Mouse (Mus musculus): ENCODE measurements at regions not wholly inside any gene's neighbourhood (a gene's known extent, or its start where the extent isn't known, plus 50 kb on each side); places are given as distances from the start of the nearest gene placed in this dataset.
A peak's percentile ranks its signal among the peaks of the same experiment; 100 is the strongest.

DNA sequence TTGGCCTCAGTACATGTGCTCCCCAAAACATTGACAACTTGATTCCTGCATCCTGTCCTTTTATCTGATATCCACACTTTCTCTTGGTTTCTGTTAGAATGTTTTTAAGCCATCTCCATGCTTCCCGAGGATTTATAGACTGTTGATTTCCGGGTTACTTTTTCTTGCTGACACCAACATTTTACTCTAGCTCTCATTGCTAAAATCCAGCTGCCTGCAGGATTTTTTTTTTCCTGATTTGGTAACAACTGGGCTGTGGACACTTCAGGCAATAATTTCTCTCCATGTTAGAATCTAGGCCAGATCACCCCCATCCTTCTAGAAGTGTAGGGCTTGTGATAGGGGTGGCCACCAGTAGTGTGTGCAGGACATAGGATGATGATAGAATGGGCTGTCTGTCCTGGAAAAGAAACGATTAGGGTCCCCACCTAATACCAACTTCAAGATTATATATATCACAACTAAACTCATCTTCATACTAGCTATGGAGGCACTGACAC is 182.6 kb downstream of the Clic5 start:
- 91% methylated on average over 3 of the region's 3 CpGs for WGBS
- H3K27ac ChIP-seq = no peak overlapping the region
- no peak overlapping the region for H3K9ac ChIP-seq
- no peaks in the 10 kb centered on the region for H3K27me3 ChIP-seq
- H3K4me3 ChIP-seq = no peak overlapping the region
- ATAC-seq = no peak
- no peaks in the 10 kb centered on the region for H3K4me1 ChIP-seq
- no peaks in the 10 kb centered on the region for H3K9me3 ChIP-seq (replicated peaks)
- no peaks in the 10 kb centered on the region for H3K36me3 ChIP-seq (ENCODE audit: poor library complexity, severe bottlenecking)
- H3K4me2 ChIP-seq = no peak overlapping the region

- H3K27ac ChIP-seq = no peak overlapping the region
- no peak for ATAC-seq
- H3K36me3 ChIP-seq (ENCODE audit: poor library complexity, severe bottlenecking) = no peaks in the 10 kb centered on the region
- no peaks in the 10 kb centered on the region for H3K9me3 ChIP-seq (replicated peaks)
- no peaks in the 10 kb centered on the region for H3K4me1 ChIP-seq
- 69% methylated on average over 3 of the region's 3 CpGs for WGBS
- H3K9ac ChIP-seq = no peak overlapping the region
- no peaks in the 10 kb centered on the region for H3K27me3 ChIP-seq
- H3K4me2 ChIP-seq = no peak overlapping the region
- H3K4me3 ChIP-seq = no peak overlapping the region
These were observed 183.2 kb downstream of the Clic5 start for GRCm38 (mm10) chr17:44371620-44372019.

DNA sequence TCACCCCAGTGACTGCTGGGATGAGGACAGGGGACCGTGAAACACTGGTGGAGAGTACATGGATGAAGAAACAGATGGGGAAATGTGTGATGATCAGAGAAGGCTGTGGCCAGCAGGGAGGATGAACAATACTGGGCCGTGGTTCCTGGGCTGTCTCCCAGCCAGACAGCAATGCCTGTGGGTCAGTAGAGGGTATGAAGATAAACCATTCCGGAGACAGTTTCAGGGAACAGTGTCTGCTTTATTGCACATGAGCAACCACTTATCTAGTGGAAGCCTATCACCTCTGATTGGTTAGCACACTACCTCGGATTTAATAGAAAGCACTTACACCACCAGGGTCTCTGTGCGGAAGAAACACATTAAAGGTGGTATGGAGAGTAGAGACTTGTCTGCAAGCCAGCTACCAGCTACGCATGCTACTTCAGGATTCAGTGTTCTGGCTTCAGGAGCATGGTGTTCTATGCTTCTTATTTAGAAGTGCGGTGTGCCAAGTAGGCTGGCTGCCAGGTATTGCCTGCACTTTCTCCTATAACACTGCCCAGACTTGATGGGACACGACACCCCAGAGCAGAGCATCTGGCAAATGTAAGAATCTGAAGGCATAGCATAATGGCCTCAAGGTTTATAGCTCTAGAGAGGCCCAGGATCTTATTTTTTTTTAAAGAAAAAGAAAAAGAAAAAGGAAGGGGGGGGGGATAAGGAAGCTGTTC is 185.5 kb downstream of the Clic5 start:
- WGBS = 84% methylated on average over 8 of the region's 8 CpGs
- Histone ChIP-seq H3K27ac (no peak overlapping the region), H3K9ac (no peak overlapping the region), H3K4me1 (no peaks in the 10 kb centered on the region), H3K36me3 (ENCODE audit: poor library complexity, severe bottlenecking) (no peaks in the 10 kb centered on the region), H3K4me3 (no peak overlapping the region), H3K27me3 (no peaks in the 10 kb centered on the region), H3K4me2 (no peak overlapping the region), H3K9me3 (replicated peaks) (no peaks in the 10 kb centered on the region)
- ATAC-seq = no peak

- no peak for ATAC-seq
- H3K27me3 ChIP-seq = no peaks in the 10 kb centered on the region; the same call in 1 of the 2 replicates
- WGBS = 70% methylated on average over 7 of the region's 7 CpGs
- H3K4me2 ChIP-seq = no peak overlapping the region
- no peak overlapping the region for H3K9ac ChIP-seq
- no peak overlapping the region for H3K27ac ChIP-seq
- no peaks in the 10 kb centered on the region for H3K36me3 ChIP-seq (ENCODE audit: poor library complexity, severe bottlenecking)
- H3K9me3 ChIP-seq (replicated peaks) = no peaks in the 10 kb centered on the region
- H3K4me3 ChIP-seq = no peak overlapping the region
- H3K4me1 ChIP-seq = no peaks in the 10 kb centered on the region
These were observed 190.0 kb downstream of the Clic5 start for GRCm38 (mm10) chr17:44378391-44378790.

- WGBS = 95% methylated on average over 2 of the region's 2 CpGs
- no peak overlapping the region for H3K9ac ChIP-seq
- peaks cover 43% of the 10 kb centered on the region for H3K27me3 ChIP-seq
- H3K9me3 ChIP-seq (replicated peaks) = no peaks in the 10 kb centered on the region
- H3K27ac ChIP-seq = no peak overlapping the region
- H3K4me2 ChIP-seq = no peak overlapping the region
- H3K4me3 ChIP-seq = no peak overlapping the region
- H3K4me1 ChIP-seq = no peaks in the 10 kb centered on the region
- no peaks in the 10 kb centered on the region for H3K36me3 ChIP-seq (ENCODE audit: poor library complexity, severe bottlenecking)
- no peak for ATAC-seq
These were observed 200.5 kb downstream of the Clic5 start for GRCm38 (mm10) chr17:44388916-44389315.

- peak; percentile 77 for ATAC-seq
- no peaks in the 10 kb centered on the region for H3K36me3 ChIP-seq (ENCODE audit: poor library complexity, severe bottlenecking)
- H3K27ac ChIP-seq = no peak overlapping the region
- WGBS = 1% methylated on average over 5 of the region's 5 CpGs
- H3K4me3 ChIP-seq = no peak overlapping the region
- peaks cover 8% of the 10 kb centered on the region for H3K4me1 ChIP-seq
- no peak overlapping the region for H3K4me2 ChIP-seq
- H3K27me3 ChIP-seq = peaks cover 91% of the 10 kb centered on the region
- no peaks in the 10 kb centered on the region for H3K9me3 ChIP-seq (replicated peaks)
- no peak overlapping the region for H3K9ac ChIP-seq
These were observed 209.4 kb downstream of the Clic5 start for GRCm38 (mm10) chr17:44397829-44398228.

GRCm38 (mm10) chr17:44398231-44398630 is 209.8 kb downstream of the Clic5 start:
- Histone ChIP-seq H3K27ac (no peak overlapping the region), H3K4me2 (no peak overlapping the region), H3K9ac (no peak overlapping the region), H3K36me3 (ENCODE audit: poor library complexity, severe bottlenecking) (no peaks in the 10 kb centered on the region), H3K4me1 (peaks cover 8% of the 10 kb centered on the region), H3K9me3 (replicated peaks) (no peaks in the 10 kb centered on the region), H3K27me3 (peaks cover 91% of the 10 kb centered on the region), H3K4me3 (no peak overlapping the region)
- no peak; the same call in none of the 2 replicates for ATAC-seq
- WGBS = 35% methylated on average over 5 of the region's 5 CpGs

DNA sequence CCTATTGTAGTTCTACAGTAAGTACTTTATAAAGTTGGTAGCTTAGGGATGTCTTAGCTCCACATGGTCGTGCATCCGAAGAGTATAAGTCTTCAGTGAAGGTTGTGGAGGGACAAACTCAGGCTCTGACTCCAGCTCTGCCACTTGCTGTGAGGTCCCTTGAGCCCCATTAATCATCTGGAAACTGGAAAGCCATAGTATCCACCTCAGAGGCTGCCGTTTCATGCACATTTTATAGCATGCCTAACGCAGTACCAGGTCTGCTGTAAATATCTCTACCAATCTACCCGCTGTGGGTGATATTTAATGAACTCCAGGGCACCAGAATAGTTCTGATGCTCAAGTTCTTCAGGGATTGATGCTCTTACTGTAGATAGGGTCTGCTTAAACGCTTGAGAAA is 216.5 kb downstream of the Clic5 start:
- Histone ChIP-seq H3K27me3 (peaks cover 83% of the 10 kb centered on the region), H3K27ac (no peak overlapping the region), H3K4me3 (no peak overlapping the region), H3K4me1 (no peaks in the 10 kb centered on the region), H3K9me3 (replicated peaks) (no peaks in the 10 kb centered on the region), H3K9ac (no peak overlapping the region), H3K4me2 (no peak overlapping the region), H3K36me3 (ENCODE audit: poor library complexity, severe bottlenecking) (no peaks in the 10 kb centered on the region)
- 92% methylated on average over 6 of the region's 6 CpGs for WGBS
- ATAC-seq = no peak

- H3K9ac ChIP-seq = no peak overlapping the region
- no peak overlapping the region for H3K4me2 ChIP-seq
- WGBS = 71% methylated on average over 2 of the region's 2 CpGs
- H3K27ac ChIP-seq = no peak overlapping the region
- peaks cover 5% of the 10 kb centered on the region; the same call in 1 of the 2 replicates for H3K9me3 ChIP-seq (replicated peaks)
- no peak for ATAC-seq
- no peaks in the 10 kb centered on the region for H3K4me1 ChIP-seq
- peaks cover 32% of the 10 kb centered on the region; the same call in 1 of the 2 replicates for H3K27me3 ChIP-seq
- no peak overlapping the region for H3K4me3 ChIP-seq
- H3K36me3 ChIP-seq (ENCODE audit: poor library complexity, severe bottlenecking) = no peaks in the 10 kb centered on the region
These were observed 222.6 kb downstream of the Clic5 start for GRCm38 (mm10) chr17:44410961-44411360.

- Histone ChIP-seq H3K27me3 (no peaks in the 10 kb centered on the region), H3K4me3 (no peak overlapping the region), H3K4me1 (no peaks in the 10 kb centered on the region), H3K27ac (no peak overlapping the region), H3K9ac (no peak overlapping the region), H3K4me2 (no peak overlapping the region), H3K36me3 (ENCODE audit: poor library complexity, severe bottlenecking) (no peaks in the 10 kb centered on the region), H3K9me3 (replicated peaks) (peaks cover 9% of the 10 kb centered on the region; the same call in 1 of the 2 replicates)
- ATAC-seq = no peak
- 84% methylated on average over 11 of the region's 11 CpGs for whole genome bisulfite sequencing
These were observed 230.5 kb downstream of the Clic5 start for GRCm38 (mm10) chr17:44418676-44419404.

DNA sequence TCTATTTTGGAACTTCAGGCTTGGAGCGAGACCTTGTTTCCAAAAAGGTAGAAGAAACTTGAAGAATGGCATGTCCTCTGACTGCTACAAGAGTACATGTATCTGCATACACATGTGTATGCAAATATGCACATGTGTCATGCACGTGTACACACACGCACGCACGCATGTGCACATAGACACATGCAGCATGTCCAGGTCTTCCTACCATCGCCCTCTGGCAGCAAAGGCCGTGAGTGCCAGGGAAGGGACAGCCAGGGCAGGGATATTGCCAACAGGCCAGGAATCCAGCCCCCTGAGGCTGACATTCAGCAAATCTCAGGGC is 231.0 kb downstream of the Clic5 start:
- no peak overlapping the region for H3K9ac ChIP-seq
- 94% methylated on average over 7 of the region's 7 CpGs for WGBS
- H3K4me2 ChIP-seq = no peak overlapping the region
- no peaks in the 10 kb centered on the region for H3K4me1 ChIP-seq
- peaks cover 9% of the 10 kb centered on the region; the same call in 1 of the 2 replicates for H3K9me3 ChIP-seq (replicated peaks)
- H3K4me3 ChIP-seq = no peak overlapping the region
- H3K36me3 ChIP-seq (ENCODE audit: poor library complexity, severe bottlenecking) = no peaks in the 10 kb centered on the region
- no peak overlapping the region for H3K27ac ChIP-seq
- no peaks in the 10 kb centered on the region for H3K27me3 ChIP-seq
- no peak for ATAC-seq

DNA sequence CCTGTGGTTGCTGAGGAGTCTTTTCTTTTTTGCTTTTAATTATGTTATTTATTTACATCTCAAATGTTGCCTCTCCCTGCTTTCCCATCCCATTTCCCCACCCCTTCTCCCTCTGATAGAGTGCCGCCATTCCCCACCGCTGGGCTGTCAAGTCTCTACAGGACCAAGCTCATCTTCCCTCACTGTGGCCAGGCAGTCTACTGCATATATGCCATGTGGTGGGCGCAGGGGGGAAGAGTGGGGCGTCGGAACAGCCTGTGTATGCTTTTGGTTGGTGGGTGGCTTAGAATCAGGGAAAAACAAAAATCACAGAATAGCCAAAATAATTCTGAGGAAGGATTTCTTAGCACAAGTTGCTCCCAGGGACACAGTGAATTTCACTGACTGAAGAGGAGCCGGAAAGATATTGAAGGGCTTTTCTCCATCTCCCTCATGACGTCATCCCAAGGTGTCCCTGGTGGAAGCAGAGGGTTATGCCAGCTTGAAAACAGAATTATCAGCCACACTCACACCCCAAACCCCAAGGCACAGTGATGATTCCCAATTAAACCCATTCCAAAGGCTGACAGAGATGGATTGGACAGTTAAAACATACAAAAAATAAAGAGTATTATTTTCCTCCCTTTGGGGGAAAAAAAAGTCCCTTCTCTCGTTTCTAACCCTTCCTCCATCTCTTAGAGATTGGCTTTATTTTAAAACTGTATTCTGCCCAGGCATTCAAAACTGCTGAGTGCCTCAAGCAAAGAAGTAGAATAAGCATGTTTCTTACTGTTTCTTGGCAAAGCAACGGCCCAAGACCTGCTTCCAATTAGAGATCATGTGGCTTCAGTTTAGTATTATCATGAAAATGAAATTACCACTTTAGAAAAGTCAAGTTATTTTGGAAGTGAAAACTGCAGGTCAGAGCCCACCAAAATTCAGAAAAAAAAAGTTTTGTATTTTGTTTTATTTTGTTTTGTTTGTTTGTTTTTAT is 232.0 kb downstream of the Clic5 start:
- Histone ChIP-seq H3K9ac (no peak overlapping the region), H3K9me3 (replicated peaks) (peaks cover 8% of the 10 kb centered on the region; the same call in 1 of the 2 replicates), H3K27me3 (no peaks in the 10 kb centered on the region), H3K36me3 (ENCODE audit: poor library complexity, severe bottlenecking) (no peaks in the 10 kb centered on the region), H3K4me2 (no peak overlapping the region), H3K4me1 (no peaks in the 10 kb centered on the region), H3K27ac (no peak overlapping the region), H3K4me3 (no peak overlapping the region)
- ATAC-seq = no peak
- WGBS = 75% methylated on average over 9 of the region's 9 CpGs

Measured in forebrain, embryonic 13.5 days (tissue).